Mouse (Mus musculus) lung, embryonic 15.5 days (tissue): ENCODE data around the gene Dph7. TPM values are rescaled to one million over a fixed set of nuclear protein-coding genes. Genes with fewer than 3 reads are reported as not detected.
"Not testable (repeated sequence)": the region's sequence is repeated elsewhere in the genome, so short reads cannot be mapped to it uniquely, and the experiment has no call there.

Experiments
- ATAC-seq: fragments of 200-750 bp; cut with Nextera tagmentation; 2 replicates; pipeline ENCODE4 v1.8.0; 2017; ENCODE audit warnings: moderate number of reproducible peaks, borderline replicate concordance; ENCODE audit not compliant: low FRiP score, low TSS enrichment; ENCODE audit errors: extremely low read depth
- H3K27ac ChIP-seq: fragments of 300-500 bp; sonication (generic); 2 replicates; pipeline ENCODE4 v1.5.1; 2015; ENCODE audit warnings: moderate library complexity, mild to moderate bottlenecking, inconsistent platforms
- H3K27me3 ChIP-seq: fragments of 300-500 bp; sonication (generic); 2 replicates; pipeline ENCODE4 v1.6.1; 2015; ENCODE audit warnings: inconsistent platforms
- H3K36me3 ChIP-seq: fragments of 300-500 bp; sonication (generic); 2 replicates; pipeline ENCODE4 v1.6.1; 2015; ENCODE audit warnings: inconsistent platforms
- H3K4me1 ChIP-seq: fragments of 300-500 bp; sonication (generic); 2 replicates; pipeline ENCODE4 v1.6.1; 2015; ENCODE audit warnings: inconsistent platforms
- H3K4me2 ChIP-seq: fragments of 300-500 bp; sonication (generic); 2 replicates; pipeline ENCODE4 v1.6.1; 2015; ENCODE audit warnings: inconsistent platforms, mild to moderate bottlenecking, moderate library complexity
- H3K4me3 ChIP-seq: fragments of 300-500 bp; sonication (generic); 2 replicates; pipeline ENCODE4 v1.5.1; 2015; ENCODE audit warnings: mild to moderate bottlenecking, inconsistent platforms
- H3K9ac ChIP-seq: fragments of 300-500 bp; sonication (generic); 2 replicates; pipeline ENCODE4 v1.6.1; 2015; ENCODE audit warnings: inconsistent platforms
- H3K9me3 ChIP-seq: fragments of 300-500 bp; sonication (generic); 2 replicates; pipeline ENCODE4 v1.6.1; 2016; ENCODE audit warnings: inconsistent platforms
- WGBS: fragments of 180-500 bp; shearing (Covaris S2); methylation state at CpG from one replicate; pipeline ENCODE4 v1.1.7; 2015; 5-methylcytosine and 5-hydroxymethylcytosine counted together
- polyA plus RNA-seq: library from polyadenylated mRNA; unstranded; fragments of >200 nt; fragmentation: Nextera tagmentation; extraction: Ambion mirVana; gene quantifications from 2 replicates; pipeline ENCODE4 v1.2.1, GENCODE M21; 2015

Dph7 gene
- polyA plus RNA-seq, 1 experiment from 2014 or later: 24.5 TPM

GRCm38 (mm10) chr2:24929593-24929992 is 32.6 kb upstream of the Dph7 start:
- no peak for ATAC-seq
- no peak overlapping the region for H3K4me3 ChIP-seq
- H3K9ac ChIP-seq: no peak overlapping the region
- H3K27ac ChIP-seq: peak overlapping the region; percentile 95
- no peaks in the 10 kb centered on the region for H3K27me3 ChIP-seq
- H3K4me1 ChIP-seq: peaks cover 34% of the 10 kb centered on the region
- no peak overlapping the region for H3K4me2 ChIP-seq
- peaks cover 3% of the 10 kb centered on the region; the same call in 1 of the 2 replicates for H3K36me3 ChIP-seq
- no peaks in the 10 kb centered on the region for H3K9me3 ChIP-seq
- 77% methylated on average over 5 of the region's 5 CpGs for WGBS

GRCm38 (mm10) chr2:24934441-24934963 is 27.7 kb upstream of the Dph7 start:
- H3K9ac ChIP-seq: peak overlapping the region; percentile 70
- H3K9me3 ChIP-seq: no peaks in the 10 kb centered on the region
- H3K4me3 ChIP-seq: peak overlapping the region; percentile 76
- H3K36me3 ChIP-seq: no peaks in the 10 kb centered on the region
- peak overlapping the region; percentile 90 for H3K4me2 ChIP-seq
- peak overlapping the region; percentile 89 for H3K27ac ChIP-seq
- peaks cover 15% of the 10 kb centered on the region; the same call in 1 of the 2 replicates for H3K4me1 ChIP-seq
- no peaks in the 10 kb centered on the region for H3K27me3 ChIP-seq
- peak; percentile 58 for ATAC-seq
- WGBS: 4% methylated on average over 19 of the region's 19 CpGs

GRCm38 (mm10) chr2:24935057-24935796 is 27.0 kb upstream of the Dph7 start, which contains the start of gene Arrdc1:
Gene Arrdc1, minus strand, starts transcription at chr2:24935252.
- no peaks in the 10 kb centered on the region for H3K27me3 ChIP-seq
- peak within 1 kb of the TSS; percentile 70 for H3K9ac ChIP-seq
- H3K36me3 ChIP-seq: no peaks in the 10 kb centered on the region
- H3K4me2 ChIP-seq: peak within 1 kb of the TSS; percentile 90
- H3K4me1 ChIP-seq: peaks cover 15% of the 10 kb centered on the region; the same call in 1 of the 2 replicates
- under 1% methylated on average over 48 of the region's 49 CpGs for WGBS
- peak; percentile 96 for ATAC-seq
- H3K27ac ChIP-seq: peak within 1 kb of the TSS; percentile 89
- H3K9me3 ChIP-seq: no peaks in the 10 kb centered on the region
- H3K4me3 ChIP-seq: peak within 1 kb of the TSS; percentile 76

- H3K9ac ChIP-seq: no peak overlapping the region
- H3K9me3 ChIP-seq: no peaks in the 10 kb centered on the region
- H3K27me3 ChIP-seq: no peaks in the 10 kb centered on the region
- 75% methylated on average over 4 of the region's 4 CpGs for WGBS
- no peaks in the 10 kb centered on the region for H3K4me1 ChIP-seq
- no peak overlapping the region for H3K27ac ChIP-seq
- no peak overlapping the region for H3K4me2 ChIP-seq
- no peak overlapping the region for H3K4me3 ChIP-seq
- H3K36me3 ChIP-seq: no peaks in the 10 kb centered on the region
- no peak for ATAC-seq
Observed at GRCm38 (mm10) chr2:24942092-24942491, 20.1 kb upstream of the Dph7 start.

GRCm38 (mm10) chr2:24944304-24944703 is 17.9 kb upstream of the Dph7 start:
- ATAC-seq, H3K4me3 ChIP-seq, H3K4me1 ChIP-seq, H3K9ac ChIP-seq, H3K27ac ChIP-seq, H3K27me3 ChIP-seq, H3K9me3 ChIP-seq, H3K4me2 ChIP-seq, H3K36me3 ChIP-seq: not testable (repeated sequence)
- 41% methylated on average over 2 of the region's 2 CpGs for WGBS

- Histone ChIP-seq H3K27ac (peak within 1 kb of the TSS; percentile 61), H3K9ac (peak within 1 kb of the TSS; percentile 88), H3K4me3 (peak within 1 kb of the TSS; percentile 94), H3K27me3 (no peaks in the 10 kb centered on the region), H3K36me3 (peaks cover 28% of the 10 kb centered on the region), H3K9me3 (no peaks in the 10 kb centered on the region), H3K4me2 (peak within 1 kb of the TSS; percentile 83), H3K4me1 (peaks cover 14% of the 10 kb centered on the region)
- 1% methylated on average over 89 of the region's 108 CpGs for WGBS
- ATAC-seq: peak; percentile 100
Observed at GRCm38 (mm10) chr2:24949421-24950188, 12.6 kb upstream of the Dph7 start, which contains the start of gene Zmynd19. Gene Zmynd19, plus strand, starts transcription at chr2:24949792.

- Histone ChIP-seq H3K4me3 (peak overlapping the region; percentile 94), H3K4me1 (peaks cover 14% of the 10 kb centered on the region), H3K27ac (peak overlapping the region; percentile 61), H3K9ac (peak overlapping the region; percentile 88), H3K27me3 (no peaks in the 10 kb centered on the region), H3K36me3 (peaks cover 32% of the 10 kb centered on the region), H3K4me2 (peak overlapping the region; percentile 83), H3K9me3 (no peaks in the 10 kb centered on the region)
- ATAC-seq: no peak; the same call in 1 of the 2 replicates
- under 1% methylated on average over 31 of the region's 31 CpGs for WGBS
Observed at GRCm38 (mm10) chr2:24950189-24950535, 12.0 kb upstream of the Dph7 start.

GRCm38 (mm10) chr2:24952537-24953055 is 9.6 kb upstream of the Dph7 start:
- H3K4me3 ChIP-seq: no peak overlapping the region
- no peaks in the 10 kb centered on the region for H3K27me3 ChIP-seq
- no peak overlapping the region for H3K9ac ChIP-seq
- WGBS: 82% methylated on average over 4 of the region's 4 CpGs
- no peak overlapping the region for H3K4me2 ChIP-seq
- peaks cover 14% of the 10 kb centered on the region for H3K4me1 ChIP-seq
- H3K36me3 ChIP-seq: peaks cover 55% of the 10 kb centered on the region
- no peaks in the 10 kb centered on the region for H3K9me3 ChIP-seq
- ATAC-seq: no peak
- no peak overlapping the region for H3K27ac ChIP-seq

- peaks cover 10% of the 10 kb centered on the region for H3K4me1 ChIP-seq
- H3K9me3 ChIP-seq: no peaks in the 10 kb centered on the region
- no peak for ATAC-seq
- H3K4me3 ChIP-seq: no peak overlapping the region
- no peak overlapping the region for H3K27ac ChIP-seq
- H3K9ac ChIP-seq: no peak overlapping the region
- peaks cover 56% of the 10 kb centered on the region for H3K36me3 ChIP-seq
- no peak overlapping the region for H3K4me2 ChIP-seq
- 28% methylated on average over 3 of the region's 3 CpGs for WGBS
- H3K27me3 ChIP-seq: no peaks in the 10 kb centered on the region
Observed at GRCm38 (mm10) chr2:24960910-24961309, 1.3 kb upstream of the Dph7 start.

GRCm38 (mm10) chr2:24970386-24970785 is 8.2 kb downstream of the Dph7 start:
- H3K4me2 ChIP-seq: no peak overlapping the region
- H3K9me3 ChIP-seq: no peaks in the 10 kb centered on the region
- H3K27ac ChIP-seq: no peak overlapping the region
- no peak for ATAC-seq
- peaks cover 60% of the 10 kb centered on the region for H3K36me3 ChIP-seq
- no peak overlapping the region for H3K9ac ChIP-seq
- no peak overlapping the region for H3K4me3 ChIP-seq
- 84% methylated on average over 4 of the region's 4 CpGs for WGBS
- H3K4me1 ChIP-seq: peaks cover 12% of the 10 kb centered on the region
- H3K27me3 ChIP-seq: no peaks in the 10 kb centered on the region

- Histone ChIP-seq H3K4me2 (peak overlapping the region; percentile 96), H3K4me3 (peak overlapping the region; percentile 97), H3K27ac (peak overlapping the region; percentile 82), H3K36me3 (peaks cover 30% of the 10 kb centered on the region), H3K9ac (peak overlapping the region; percentile 84), H3K4me1 (peaks cover 16% of the 10 kb centered on the region)
- not testable (repeated sequence) for H3K9me3 ChIP-seq, H3K27me3 ChIP-seq, ATAC-seq
- 2% methylated on average over 17 of the region's 17 CpGs for WGBS
Observed at GRCm38 (mm10) chr2:24974452-24974851, 12.3 kb downstream of the Dph7 start.
